Mouse (Mus musculus): ENCODE data around the gene Slc9a5. TPM values are rescaled to one million over a fixed set of nuclear protein-coding genes. Genes with fewer than 3 reads are reported as not detected.

Gene Slc9a5
- total and polyA plus RNA-seq, 3 experiments: 0.36 to 1.7 (median 0.37) TPM

DNA sequence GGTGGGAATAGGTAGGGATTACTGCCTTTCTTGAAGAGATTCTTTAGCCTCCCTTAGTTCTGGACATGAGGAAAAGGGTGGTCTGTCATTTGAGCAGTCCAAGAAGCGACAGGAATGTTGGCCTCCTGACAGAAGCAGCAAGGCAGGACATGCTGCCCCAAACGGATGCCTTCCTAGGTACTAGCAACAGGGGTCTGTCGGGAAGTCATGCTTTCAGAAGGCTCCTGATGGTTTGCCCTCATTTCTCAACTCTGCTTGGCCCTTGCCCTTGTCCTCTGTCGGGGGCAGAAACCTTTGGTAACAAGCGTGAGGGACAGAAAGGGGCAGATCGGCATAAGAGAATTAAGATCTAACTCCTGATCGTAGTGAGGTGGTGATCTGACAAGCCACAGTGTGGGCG, 38.5 kb upstream of the Slc9a5 start:
- no peak for DNase-seq
- no peaks in the 10 kb centered on the region for H3K79me2 ChIP-seq (replicated peaks; ENCODE audit: control insufficient read depth, insufficient read depth, low read length)
- H3K4me1 ChIP-seq (ENCODE audit: control insufficient read depth, insufficient read depth, low read length): no peaks in the 10 kb centered on the region; the same call in none of the 2 replicates
- H3K36me3 ChIP-seq (ENCODE audit: control insufficient read depth, insufficient read depth, low read length): no peaks in the 10 kb centered on the region
- no peaks in the 10 kb centered on the region for H3K27me3 ChIP-seq (ENCODE audit: control insufficient read depth, insufficient read depth, low read length)
- H3K4me3 ChIP-seq: no peak overlapping the region
- H3K27ac ChIP-seq: no peak overlapping the region
- TF ChIP-seq POLR2A (IDR thresholded peaks at IDR 0.05; ENCODE audit: insufficient read depth, low read depth, low read length) (no peak), EP300 (IDR thresholded peaks at IDR 0.05; ENCODE audit: insufficient read depth, low read depth, low read length) (no peak), CTCF (IDR thresholded peaks at IDR 0.05) (no peak)
- H3K9ac ChIP-seq (ENCODE audit: low read depth, low read length): no peak overlapping the region
- intact Hi-C loops (cut with DNase I): no loop called here
- WGBS: 83% methylated on average over 8 of the region's 8 CpGs

DNA sequence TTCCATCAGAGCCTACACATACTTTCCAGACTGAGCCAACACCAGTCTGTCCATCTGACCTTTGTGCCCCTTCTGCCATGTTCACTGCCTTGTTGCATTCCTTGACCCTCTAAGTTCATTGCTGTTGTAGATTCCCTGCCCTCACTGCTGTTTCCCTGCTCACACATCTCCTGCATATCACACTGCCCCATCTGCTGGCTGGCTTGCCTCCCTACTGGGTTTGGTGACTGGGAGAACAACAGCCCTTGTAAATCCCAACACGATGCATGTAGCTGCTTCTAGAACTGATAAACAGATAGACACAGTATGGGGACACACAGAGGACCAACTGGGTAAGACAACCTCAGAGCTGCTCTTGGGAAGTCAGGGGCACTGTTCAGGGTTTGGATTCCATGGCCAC, 36.9 kb upstream of the Slc9a5 start:
- H3K4me1 ChIP-seq (ENCODE audit: control insufficient read depth, insufficient read depth, low read length): no peaks in the 10 kb centered on the region; the same call in 1 of the 2 replicates
- H3K36me3 ChIP-seq (ENCODE audit: control insufficient read depth, insufficient read depth, low read length): no peaks in the 10 kb centered on the region
- intact Hi-C loops (cut with DNase I): no loop called here
- H3K27me3 ChIP-seq (ENCODE audit: control insufficient read depth, insufficient read depth, low read length): no peaks in the 10 kb centered on the region
- H3K79me2 ChIP-seq (replicated peaks; ENCODE audit: control insufficient read depth, insufficient read depth, low read length): no peaks in the 10 kb centered on the region
- H3K9ac ChIP-seq (ENCODE audit: low read depth, low read length): no peak overlapping the region
- DNase-seq: no peak
- 69% methylated on average over 1 of the region's 1 CpGs for WGBS
- H3K4me3 ChIP-seq: no peak overlapping the region
- H3K27ac ChIP-seq: no peak overlapping the region
- TF ChIP-seq CTCF (IDR thresholded peaks at IDR 0.05) (no peak), EP300 (IDR thresholded peaks at IDR 0.05; ENCODE audit: insufficient read depth, low read depth, low read length) (no peak), POLR2A (IDR thresholded peaks at IDR 0.05; ENCODE audit: insufficient read depth, low read depth, low read length) (no peak)

DNA sequence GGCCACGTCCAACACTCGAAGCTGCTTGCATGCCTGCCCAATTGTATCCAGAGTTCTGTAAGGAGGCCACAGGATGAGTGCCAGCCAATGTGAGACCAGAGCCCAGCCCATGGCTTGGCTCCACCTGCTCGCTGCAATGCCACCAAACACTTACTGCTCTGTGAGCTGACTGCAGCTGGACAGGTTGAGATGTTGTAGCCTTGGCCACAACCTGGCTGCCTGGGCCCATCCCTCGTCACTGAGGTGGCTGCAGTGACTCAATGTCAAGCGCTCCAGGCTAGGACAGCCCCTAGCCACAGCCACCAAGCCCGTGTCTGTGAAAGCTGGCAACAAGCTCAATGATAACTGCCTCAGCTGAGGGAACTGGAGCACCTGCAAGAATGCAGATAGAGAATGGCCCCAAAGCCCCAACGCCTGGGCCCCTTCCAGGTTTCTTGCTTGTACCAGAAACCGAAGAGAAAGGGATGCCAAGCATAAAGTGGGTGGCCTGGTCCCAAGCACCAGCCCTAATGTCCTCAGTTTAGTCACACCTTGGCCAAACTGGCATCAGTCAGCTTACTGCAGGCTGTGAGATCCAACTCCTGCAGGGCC, 35.7 kb upstream of the Slc9a5 start:
- Histone ChIP-seq H3K4me3 (no peak overlapping the region), H3K4me1 (ENCODE audit: control insufficient read depth, insufficient read depth, low read length) (peaks cover 1% of the 10 kb centered on the region; the same call in 1 of the 2 replicates), H3K27ac (no peak overlapping the region), H3K36me3 (ENCODE audit: control insufficient read depth, insufficient read depth, low read length) (no peaks in the 10 kb centered on the region), H3K9ac (ENCODE audit: low read depth, low read length) (no peak overlapping the region), H3K27me3 (ENCODE audit: control insufficient read depth, insufficient read depth, low read length) (no peaks in the 10 kb centered on the region), H3K79me2 (replicated peaks; ENCODE audit: control insufficient read depth, insufficient read depth, low read length) (no peaks in the 10 kb centered on the region)
- peak; percentile 25 to 58 for DNase-seq
- intact Hi-C loops (cut with DNase I): no loop called here
- TF ChIP-seq EP300 (IDR thresholded peaks at IDR 0.05; ENCODE audit: insufficient read depth, low read depth, low read length) (0 out of 2 replicates have a peak, but pooled peaks have one; percentile 6), CTCF (IDR thresholded peaks at IDR 0.05) (no peak)
- WGBS: 73% methylated on average over 8 of the region's 8 CpGs

DNA sequence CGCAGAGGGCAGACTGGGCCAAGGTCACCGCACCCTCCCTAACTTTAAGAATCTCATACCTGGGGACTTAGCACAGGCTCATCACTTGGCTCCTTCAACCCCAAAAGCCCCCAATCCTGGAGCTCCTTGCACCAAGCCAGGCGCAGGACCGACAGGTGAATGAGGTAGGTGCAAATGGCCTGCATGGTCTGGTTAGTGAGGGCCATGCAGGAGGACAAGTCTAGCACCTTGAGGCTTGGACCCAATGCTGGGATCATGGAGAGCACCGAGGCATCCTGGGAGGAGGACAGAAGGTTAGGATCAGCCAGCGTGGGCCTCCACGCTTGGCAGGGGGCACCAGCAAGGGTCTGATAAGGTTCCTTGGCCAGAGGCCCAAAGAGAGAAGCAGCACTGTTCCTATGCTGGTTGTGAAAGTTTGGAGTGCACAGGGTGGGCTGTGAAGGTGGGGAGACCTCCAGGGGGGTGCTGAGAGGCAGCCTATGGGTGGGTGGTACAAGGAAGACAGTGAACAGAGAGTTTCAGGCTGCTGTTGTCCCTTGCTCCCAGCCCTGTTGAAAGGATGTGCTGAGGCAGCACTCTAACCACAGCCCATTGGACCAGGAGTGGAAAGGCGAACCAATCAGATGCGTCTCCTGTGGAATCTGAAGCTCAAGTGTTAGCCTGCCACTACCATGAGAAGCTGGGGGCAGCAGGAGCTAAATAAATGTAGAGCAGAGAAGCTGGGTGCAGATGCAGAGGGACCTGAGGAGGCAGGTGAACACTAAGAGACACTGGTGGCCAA, 34.8 kb upstream of the Slc9a5 start:
- no peak for DNase-seq
- Histone ChIP-seq H3K9ac (ENCODE audit: low read depth, low read length) (no peak overlapping the region), H3K4me1 (ENCODE audit: control insufficient read depth, insufficient read depth, low read length) (peaks cover 1% of the 10 kb centered on the region; the same call in 1 of the 2 replicates), H3K27me3 (ENCODE audit: control insufficient read depth, insufficient read depth, low read length) (no peaks in the 10 kb centered on the region), H3K27ac (no peak overlapping the region), H3K79me2 (replicated peaks; ENCODE audit: control insufficient read depth, insufficient read depth, low read length) (no peaks in the 10 kb centered on the region), H3K4me3 (no peak overlapping the region), H3K36me3 (ENCODE audit: control insufficient read depth, insufficient read depth, low read length) (no peaks in the 10 kb centered on the region)
- TF ChIP-seq CTCF (IDR thresholded peaks at IDR 0.05): no peak
- intact Hi-C loops (cut with DNase I): no loop called here
- 78% methylated on average over 9 of the region's 9 CpGs for WGBS

DNA sequence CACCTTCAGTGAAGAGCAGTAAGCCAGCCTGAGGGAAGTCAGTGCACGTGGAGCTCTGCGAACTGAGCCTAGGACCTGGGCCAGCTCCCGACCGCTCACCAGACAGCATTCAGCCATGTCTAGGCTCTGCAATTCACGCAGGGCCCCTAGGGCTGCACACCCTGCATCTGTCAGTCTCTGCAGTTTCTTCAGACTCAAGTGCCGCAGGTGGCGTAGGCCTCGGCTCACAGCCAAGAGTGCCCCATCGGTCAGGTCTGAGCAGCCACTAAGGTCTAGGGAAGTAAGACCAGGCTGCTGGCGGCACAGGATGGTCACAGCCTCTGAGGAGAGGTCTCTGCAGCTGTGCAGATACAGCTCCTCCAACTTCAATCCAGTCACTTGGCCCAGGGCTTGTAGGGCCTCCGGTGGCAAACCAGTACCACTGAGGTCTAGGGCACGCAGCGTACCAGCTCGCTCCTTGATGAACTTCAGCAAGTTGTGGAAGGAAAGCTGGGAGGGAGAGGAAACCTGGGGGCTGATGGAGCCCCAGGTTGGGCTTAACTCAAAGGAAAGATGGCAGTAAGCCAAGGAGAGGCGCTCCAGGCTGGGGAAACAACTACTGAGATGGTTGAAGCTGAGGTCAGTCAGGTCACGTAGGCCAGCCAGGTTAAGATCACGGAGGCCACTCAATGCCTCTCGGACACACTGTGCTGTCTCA, 33.4 kb upstream of the Slc9a5 start:
- no peaks in the 10 kb centered on the region for H3K36me3 ChIP-seq (ENCODE audit: control insufficient read depth, insufficient read depth, low read length)
- WGBS: 78% methylated on average over 18 of the region's 18 CpGs

DNA sequence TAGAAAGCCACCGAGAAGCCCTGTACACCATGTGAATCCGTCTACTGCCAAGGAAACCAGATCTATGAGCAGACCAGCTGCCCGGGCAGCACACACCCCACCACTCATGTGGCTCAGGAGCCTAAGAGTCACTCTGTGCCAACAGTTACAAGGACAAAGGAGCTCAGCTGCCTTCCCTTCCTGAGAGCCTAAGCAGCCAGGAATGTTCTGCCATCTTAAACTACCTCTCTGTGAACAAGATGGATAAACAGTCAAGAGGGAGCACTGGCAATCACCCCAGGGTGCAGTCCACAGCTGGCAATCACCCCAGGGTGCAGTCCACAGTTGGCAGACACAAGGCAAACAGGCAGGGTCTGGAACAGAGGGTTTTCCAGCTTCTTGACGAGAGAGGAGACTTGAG, 30.7 kb upstream of the Slc9a5 start:
- H3K27me3 ChIP-seq (ENCODE audit: control insufficient read depth, insufficient read depth, low read length): no peaks in the 10 kb centered on the region
- no peak for TF ChIP-seq POLR2A (IDR thresholded peaks at IDR 0.05; ENCODE audit: insufficient read depth, low read depth, low read length)
- TF ChIP-seq EP300 (IDR thresholded peaks at IDR 0.05; ENCODE audit: insufficient read depth, low read depth, low read length): no peak
- no peak for TF ChIP-seq CTCF (IDR thresholded peaks at IDR 0.05)
- intact Hi-C loops (cut with DNase I): no loop called here
- no peak overlapping the region for H3K4me3 ChIP-seq
- no peaks in the 10 kb centered on the region for H3K79me2 ChIP-seq (replicated peaks; ENCODE audit: control insufficient read depth, insufficient read depth, low read length)
- H3K27ac ChIP-seq: peak overlapping the region; percentile 17; the same call in 1 of the 2 replicates
- no peak for DNase-seq
- H3K36me3 ChIP-seq (ENCODE audit: control insufficient read depth, insufficient read depth, low read length): no peaks in the 10 kb centered on the region
- 66% methylated on average over 4 of the region's 4 CpGs for WGBS
- H3K4me1 ChIP-seq (ENCODE audit: control insufficient read depth, insufficient read depth, low read length): peaks cover 1% of the 10 kb centered on the region; the same call in 1 of the 2 replicates
- H3K9ac ChIP-seq (ENCODE audit: low read depth, low read length): no peak overlapping the region

More for the DNA sequence above, 33.4 kb upstream of the Slc9a5 start:
- no peak for DNase-seq
- Histone ChIP-seq H3K4me3 (no peak overlapping the region), H3K27ac (no peak overlapping the region), H3K4me1 (ENCODE audit: control insufficient read depth, insufficient read depth, low read length) (peaks cover 1% of the 10 kb centered on the region; the same call in 1 of the 2 replicates), H3K9ac (ENCODE audit: low read depth, low read length) (no peak overlapping the region), H3K27me3 (ENCODE audit: control insufficient read depth, insufficient read depth, low read length) (no peaks in the 10 kb centered on the region), H3K79me2 (replicated peaks; ENCODE audit: control insufficient read depth, insufficient read depth, low read length) (no peaks in the 10 kb centered on the region)
- TF ChIP-seq EP300 (IDR thresholded peaks at IDR 0.05; ENCODE audit: insufficient read depth, low read depth, low read length) (no peak), POLR2A (IDR thresholded peaks at IDR 0.05; ENCODE audit: insufficient read depth, low read depth, low read length) (no peak)
- intact Hi-C loops (cut with DNase I): no loop called here

All from heart, adult 2 months (tissue).